Mouse (Mus musculus) heart, postnatal 25 days (tissue): ENCODE measurements around the gene Gm5485. TPM values are rescaled to one million over a fixed set of nuclear protein-coding genes. Genes with fewer than 3 reads are reported as not detected.
A peak's percentile ranks its signal among the peaks of the same experiment; 100 is the strongest.

ENCODE experiments used
- DNase-seq: peaks from one replicate; pipeline ENCODE4 v3.0.0; 2022; ENCODE audit warnings: low spot score
- intact Hi-C: fragments of 180-260 bp; cut with DNase I; formaldehyde crosslinking; loops from one replicate; pipeline ENCODE4 v1.15.1; 2025
- total RNA-seq, 2 experiments: library from RNA; stranded (reverse); gene quantifications; 2 replicates each; pipeline ENCODE4 v1.2.3; 2021

Gene Gm5485
- total RNA-seq, 2 experiments from 2014 or later: not detected

- no peak for DNase-seq
- intact Hi-C loops: no loop called here
Observed at GRCm38 (mm10) chr16:48373711-48374485, 38.3 kb downstream of the Gm5485 start.

GRCm38 (mm10) chr16:48372461-48372860, 39.8 kb downstream of the Gm5485 start:
- DNase-seq: no peak
- intact Hi-C loops: no loop called here

DNA sequence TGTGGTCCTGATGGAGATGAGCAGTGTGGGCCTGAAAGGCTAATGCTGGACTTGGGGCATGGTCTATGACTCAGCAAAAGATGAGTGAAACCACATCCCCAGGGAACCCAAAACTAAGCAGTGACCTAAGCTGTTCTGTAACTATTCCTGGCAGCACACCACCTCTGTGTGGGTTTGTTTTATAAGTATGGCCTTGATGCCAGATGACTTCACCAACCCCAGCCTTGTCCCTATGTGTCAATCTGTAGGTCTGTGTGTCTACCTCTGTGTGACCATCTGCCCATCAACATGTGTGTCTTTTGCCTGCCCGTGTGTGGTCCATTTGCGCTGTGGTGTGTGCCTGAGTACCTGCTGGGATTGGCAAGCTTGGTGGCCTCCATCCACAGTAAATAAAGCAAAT, 44.1 kb downstream of the Gm5485 start:
- intact Hi-C loops: no loop called here
- DNase-seq: no peak

- intact Hi-C loops: no loop called here
- DNase-seq: no peak
Observed at GRCm38 (mm10) chr16:48366801-48367200, 45.4 kb downstream of the Gm5485 start.

GRCm38 (mm10) chr16:48360887-48361286, 51.3 kb downstream of the Gm5485 start:
- intact Hi-C loops: no loop called here
- no peak for DNase-seq

GRCm38 (mm10) chr16:48356417-48356816, 55.8 kb downstream of the Gm5485 start:
- intact Hi-C loops: no loop called here
- peak; percentile 3 for DNase-seq

DNA sequence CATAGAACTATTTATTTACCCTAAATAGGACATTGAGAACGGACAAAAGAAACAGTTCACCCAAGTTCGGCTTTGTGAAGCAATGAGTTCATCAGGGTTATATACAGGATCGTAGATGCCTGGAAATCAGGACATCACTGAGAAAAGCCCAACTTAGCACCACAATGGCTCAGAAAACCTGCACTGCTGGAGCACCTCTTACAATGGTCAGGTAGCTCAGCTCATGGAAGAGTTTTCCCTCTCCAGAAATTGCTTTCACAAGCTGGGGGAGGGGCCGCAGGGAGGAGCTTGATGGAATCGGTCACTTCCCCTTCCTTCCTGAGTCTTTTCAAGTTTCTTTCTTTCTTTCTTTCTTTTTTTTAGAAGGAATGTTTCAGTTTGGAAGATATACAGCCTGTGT, 56.5 kb downstream of the Gm5485 start:
- intact Hi-C loops: no loop called here
- DNase-seq: no peak

Other genes with a start within 250 kb of the Gm5485 start
- gene Dppa4, start 128.7 kb downstream of the Gm5485 start, total RNA-seq: not detected
- gene Dppa2, start 108.5 kb downstream of the Gm5485 start, total RNA-seq: not detected
- not detected for gene Morc1, start 18.8 kb upstream of the Gm5485 start, total RNA-seq